Mouse (Mus musculus): ENCODE results near the gene Numb. TPM values are rescaled to one million over a fixed set of nuclear protein-coding genes. Genes with fewer than 3 reads are reported as not detected.

The Numb gene
- polyA plus RNA-seq, 1 experiment = 13.4 TPM

GRCm38 (mm10) chr12:83792706-83793410, 128.9 kb downstream of the Numb start:
- H3K36me3 ChIP-seq (replicated peaks; ENCODE audit: low read length) = peaks cover 66% of the 10 kb centered on the region
- peaks cover 15% of the 10 kb centered on the region for H3K4me1 ChIP-seq
- peak overlapping the region; percentile 29 for H3K4me3 ChIP-seq (replicated peaks)
- peaks cover 11% of the 10 kb centered on the region for H3K27me3 ChIP-seq (replicated peaks)
- TF ChIP-seq FLI1 (IDR thresholded peaks at IDR 0.05; ENCODE audit: low read length) = no peak
- no peak for TF ChIP-seq GATA1 (IDR thresholded peaks at IDR 0.05; ENCODE audit: borderline replicate concordance, low read length)
- H3K9me3 ChIP-seq = no peaks in the 10 kb centered on the region

- Histone ChIP-seq H3K9me3 (no peaks in the 10 kb centered on the region), H3K4me3 (replicated peaks) (no peak overlapping the region), H3K4me1 (peaks cover 15% of the 10 kb centered on the region), H3K27me3 (replicated peaks) (peaks cover 15% of the 10 kb centered on the region), H3K36me3 (replicated peaks; ENCODE audit: low read length) (peaks cover 56% of the 10 kb centered on the region)
- no peak for TF ChIP-seq FLI1 (IDR thresholded peaks at IDR 0.05; ENCODE audit: low read length)
- no peak for TF ChIP-seq GATA1 (IDR thresholded peaks at IDR 0.05; ENCODE audit: borderline replicate concordance, low read length)
Measured at GRCm38 (mm10) chr12:83791737-83792136, 130.0 kb downstream of the Numb start.

- Histone ChIP-seq H3K9me3 (no peaks in the 10 kb centered on the region), H3K27me3 (replicated peaks) (peaks cover 24% of the 10 kb centered on the region), H3K36me3 (replicated peaks; ENCODE audit: low read length) (peaks cover 48% of the 10 kb centered on the region), H3K4me3 (replicated peaks) (no peak overlapping the region), H3K4me1 (peaks cover 18% of the 10 kb centered on the region)
- TF ChIP-seq FLI1 (IDR thresholded peaks at IDR 0.05; ENCODE audit: low read length) (no peak), GATA1 (IDR thresholded peaks at IDR 0.05; ENCODE audit: borderline replicate concordance, low read length) (no peak)
Measured at GRCm38 (mm10) chr12:83790749-83791148, 131.0 kb downstream of the Numb start.

GRCm38 (mm10) chr12:83789781-83790140, 132.0 kb downstream of the Numb start:
- no peak for TF ChIP-seq FLI1 (IDR thresholded peaks at IDR 0.05; ENCODE audit: low read length)
- TF ChIP-seq GATA1 (IDR thresholded peaks at IDR 0.05; ENCODE audit: borderline replicate concordance, low read length) = no peak
- H3K27me3 ChIP-seq (replicated peaks) = peaks cover 27% of the 10 kb centered on the region
- H3K4me1 ChIP-seq = peaks cover 18% of the 10 kb centered on the region
- H3K9me3 ChIP-seq = no peaks in the 10 kb centered on the region
- no peak overlapping the region for H3K4me3 ChIP-seq (replicated peaks)
- H3K36me3 ChIP-seq (replicated peaks; ENCODE audit: low read length) = peaks cover 38% of the 10 kb centered on the region

GRCm38 (mm10) chr12:83789051-83789780, 132.5 kb downstream of the Numb start:
- Histone ChIP-seq H3K4me1 (peaks cover 18% of the 10 kb centered on the region), H3K27me3 (replicated peaks) (peaks cover 30% of the 10 kb centered on the region), H3K36me3 (replicated peaks; ENCODE audit: low read length) (peaks cover 33% of the 10 kb centered on the region), H3K4me3 (replicated peaks) (no peak overlapping the region), H3K9me3 (no peaks in the 10 kb centered on the region)
- TF ChIP-seq FLI1 (IDR thresholded peaks at IDR 0.05; ENCODE audit: low read length) = no peak
- TF ChIP-seq GATA1 (IDR thresholded peaks at IDR 0.05; ENCODE audit: borderline replicate concordance, low read length) = no peak

- Histone ChIP-seq H3K36me3 (replicated peaks; ENCODE audit: low read length) (no peaks in the 10 kb centered on the region), H3K4me3 (replicated peaks) (no peak overlapping the region), H3K27me3 (replicated peaks) (peaks cover 67% of the 10 kb centered on the region), H3K4me1 (0 out of 2 replicates have a peak, but pooled peaks cover 3% of the 10 kb centered on the region), H3K9me3 (no peaks in the 10 kb centered on the region)
- TF ChIP-seq FLI1 (IDR thresholded peaks at IDR 0.05; ENCODE audit: low read length) = no peak
- no peak for TF ChIP-seq GATA1 (IDR thresholded peaks at IDR 0.05; ENCODE audit: borderline replicate concordance, low read length)
Measured at GRCm38 (mm10) chr12:83785305-83785704, 136.4 kb downstream of the Numb start.

GRCm38 (mm10) chr12:83782669-83783068, 139.1 kb downstream of the Numb start:
- H3K4me1 ChIP-seq = 0 out of 2 replicates have a peak, but pooled peaks cover 3% of the 10 kb centered on the region
- no peak overlapping the region for H3K4me3 ChIP-seq (replicated peaks)
- peaks cover 76% of the 10 kb centered on the region for H3K27me3 ChIP-seq (replicated peaks)
- no peaks in the 10 kb centered on the region for H3K36me3 ChIP-seq (replicated peaks; ENCODE audit: low read length)
- no peaks in the 10 kb centered on the region for H3K9me3 ChIP-seq
- TF ChIP-seq GATA1 (IDR thresholded peaks at IDR 0.05; ENCODE audit: borderline replicate concordance, low read length) (no peak), FLI1 (IDR thresholded peaks at IDR 0.05; ENCODE audit: low read length) (no peak)

GRCm38 (mm10) chr12:83781640-83782278, 140.0 kb downstream of the Numb start:
- H3K4me3 ChIP-seq (replicated peaks) = no peak overlapping the region
- no peaks in the 10 kb centered on the region for H3K9me3 ChIP-seq
- H3K27me3 ChIP-seq (replicated peaks) = peaks cover 83% of the 10 kb centered on the region
- TF ChIP-seq FLI1 (IDR thresholded peaks at IDR 0.05; ENCODE audit: low read length) (no peak), GATA1 (IDR thresholded peaks at IDR 0.05; ENCODE audit: borderline replicate concordance, low read length) (no peak)
- no peaks in the 10 kb centered on the region for H3K36me3 ChIP-seq (replicated peaks; ENCODE audit: low read length)
- H3K4me1 ChIP-seq = 0 out of 2 replicates have a peak, but pooled peaks cover 3% of the 10 kb centered on the region

GRCm38 (mm10) chr12:83781204-83781603, 140.5 kb downstream of the Numb start:
- Histone ChIP-seq H3K4me3 (replicated peaks) (no peak overlapping the region), H3K36me3 (replicated peaks; ENCODE audit: low read length) (no peaks in the 10 kb centered on the region), H3K9me3 (no peaks in the 10 kb centered on the region), H3K4me1 (no peaks in the 10 kb centered on the region), H3K27me3 (replicated peaks) (peaks cover 83% of the 10 kb centered on the region)
- TF ChIP-seq GATA1 (IDR thresholded peaks at IDR 0.05; ENCODE audit: borderline replicate concordance, low read length) = no peak
- TF ChIP-seq FLI1 (IDR thresholded peaks at IDR 0.05; ENCODE audit: low read length) = no peak

GRCm38 (mm10) chr12:83780181-83780580, 141.6 kb downstream of the Numb start:
- Histone ChIP-seq H3K4me3 (replicated peaks) (no peak overlapping the region), H3K9me3 (no peaks in the 10 kb centered on the region)

More at GRCm38 (mm10) chr12:83780181-83780580, 141.6 kb downstream of the Numb start:
- no peaks in the 10 kb centered on the region for H3K4me1 ChIP-seq
- no peak for TF ChIP-seq FLI1 (IDR thresholded peaks at IDR 0.05; ENCODE audit: low read length)
- no peak for TF ChIP-seq GATA1 (IDR thresholded peaks at IDR 0.05; ENCODE audit: borderline replicate concordance, low read length)
- H3K27me3 ChIP-seq (replicated peaks) = peaks cover 86% of the 10 kb centered on the region
- H3K36me3 ChIP-seq (replicated peaks; ENCODE audit: low read length) = no peaks in the 10 kb centered on the region

All from megakaryocyte, embryonic 14.5 days (primary cell).